Mouse (Mus musculus) CH12.LX (cell line): ENCODE measurements around the gene Hist3h2a. TPM values are rescaled to one million over a fixed set of nuclear protein-coding genes. Genes with fewer than 3 reads are reported as not detected.
A peak's percentile ranks its signal among the peaks of the same experiment; 100 is the strongest.

ENCODE experiments used
- DNase-seq: peaks from one replicate; pipeline ENCODE4 v3.0.0-alpha.2; 2013; ENCODE audit errors: extremely low read depth
- H3K27ac ChIP-seq: 2 replicates; pipeline ENCODE4 v1.5.1; 2012; ENCODE audit warnings: low read depth, mild to moderate bottlenecking, control low read depth, moderate library complexity; ENCODE audit not compliant: insufficient read depth
- H3K27me3 ChIP-seq: replicated peaks from 2 replicates; pipeline ENCODE3; 2012; ENCODE audit warnings: inconsistent platforms
- H3K36me3 ChIP-seq, 2 experiments: replicated peaks in 1 of 2; 2 replicates each; pipeline versions ENCODE3 to v1.6.1; 2012; ENCODE audit warnings: inconsistent platforms in 1 of 2, low read length in 1 of 2, mild to moderate bottlenecking in 1 of 2, mixed read lengths in 1 of 2, moderate library complexity in 1 of 2; ENCODE audit not compliant: control insufficient read depth in 1 of 2, insufficient read depth in 1 of 2
- H3K4me1 ChIP-seq, 2 experiments: 2 replicates each; pipeline ENCODE4 v1.6.1; 2012; ENCODE audit warnings: inconsistent platforms in 1 of 2, moderate library complexity in 1 of 2; ENCODE audit not compliant: insufficient read depth in 2 of 2, control insufficient read depth in 1 of 2
- H3K4me2 ChIP-seq: 2 replicates; pipeline ENCODE4 v1.6.1; 2012; ENCODE audit warnings: low read depth, mild to moderate bottlenecking, control low read depth; ENCODE audit not compliant: poor library complexity, insufficient read depth, severe bottlenecking
- H3K4me3 ChIP-seq, 3 experiments: fragments of 150-350 bp in 1 of 3; sonication (generic) in 1 of 3; replicated peaks in 1 of 3; 2 replicates each; pipeline versions ENCODE3 to v1.5.1; 2011 to 2012; ENCODE audit warnings: low read depth in 2 of 3, low read length in 2 of 3, mild to moderate bottlenecking in 2 of 3, moderate library complexity in 2 of 3, control low read depth in 1 of 3, improper control_type of control experiment in 1 of 3, inconsistent platforms in 1 of 3, mixed read lengths in 1 of 3; ENCODE audit not compliant: poor library complexity in 1 of 3
- H3K79me2 ChIP-seq: replicated peaks from 2 replicates; pipeline ENCODE4 v1.6.1; 2012; ENCODE audit warnings: mild to moderate bottlenecking, moderate library complexity; ENCODE audit not compliant: control insufficient read depth, poor library complexity, insufficient read depth, severe bottlenecking; ENCODE audit errors: extremely low read depth
- H3K9ac ChIP-seq: 2 replicates; pipeline ENCODE4 v1.6.1; 2012; ENCODE audit warnings: low read depth, mild to moderate bottlenecking, control low read depth, moderate library complexity; ENCODE audit not compliant: insufficient read depth
- H3K9me3 ChIP-seq: replicated peaks from 2 replicates; pipeline ENCODE3; 2012; ENCODE audit warnings: low read length, inconsistent platforms, mixed read lengths
- BHLHE40 ChIP-seq: IDR thresholded peaks from 2 replicates; pipeline ENCODE4 v1.6.1; 2011; ENCODE audit warnings: mild to moderate bottlenecking, low read depth, low read length, improper control_type of control experiment
- CTCF ChIP-seq, 2 experiments: IDR thresholded peaks in 1 of 2; conservative IDR thresholded peaks in 1 of 2; 2 replicates each; pipeline ENCODE4 v1.5.1; 2011 to 2012; ENCODE audit warnings: low read depth in 2 of 2, low read length in 2 of 2, improper control_type of control experiment in 1 of 2, inconsistent platforms in 1 of 2, mild to moderate bottlenecking in 1 of 2, moderate library complexity in 1 of 2
- ELF1 ChIP-seq: IDR thresholded peaks from 2 replicates; pipeline ENCODE4 v1.6.1; 2014; ENCODE audit warnings: low read depth, mild to moderate bottlenecking, inconsistent platforms, low read length, improper control_type of control experiment
- EP300 ChIP-seq: IDR thresholded peaks from 2 replicates; pipeline ENCODE4 v1.6.1; 2011; ENCODE audit warnings: low read length, improper control_type of control experiment
- ETS1 ChIP-seq: conservative IDR thresholded peaks from 2 replicates; pipeline ENCODE4 v1.6.1; 2012; ENCODE audit warnings: low read depth, mild to moderate bottlenecking, inconsistent platforms, low read length, improper control_type of control experiment, moderate library complexity
- GABPA ChIP-seq: IDR thresholded peaks from 2 replicates; pipeline ENCODE4 v1.6.1; 2012; ENCODE audit warnings: low read depth, low read length, improper control_type of control experiment, inconsistent platforms; ENCODE audit not compliant: insufficient replicate concordance
- HCFC1 ChIP-seq: IDR thresholded peaks from 2 replicates; pipeline ENCODE4 v1.6.1; 2012; ENCODE audit warnings: low read depth, mild to moderate bottlenecking, inconsistent platforms, low read length, improper control_type of control experiment
- IRF4 ChIP-seq: IDR thresholded peaks from 2 replicates; pipeline ENCODE4 v1.6.1; 2014; ENCODE audit warnings: low read depth, mild to moderate bottlenecking, inconsistent platforms, low read length, improper control_type of control experiment
- MAFK ChIP-seq: IDR thresholded peaks from 2 replicates; pipeline ENCODE4 v1.6.1; 2011; ENCODE audit warnings: low read length, improper control_type of control experiment; ENCODE audit not compliant: insufficient replicate concordance
- MAX ChIP-seq: IDR thresholded peaks from 2 replicates; pipeline ENCODE4 v1.6.1; 2011; ENCODE audit warnings: low read length, improper control_type of control experiment
- MAZ ChIP-seq: IDR thresholded peaks from 2 replicates; pipeline ENCODE4 v1.6.1; 2012; ENCODE audit warnings: low read depth, mild to moderate bottlenecking, inconsistent platforms, low read length, improper control_type of control experiment, moderate library complexity
- MEF2A ChIP-seq: IDR thresholded peaks from 2 replicates; pipeline ENCODE4 v1.6.1; 2014; ENCODE audit warnings: low read depth, mild to moderate bottlenecking, inconsistent platforms, low read length, improper control_type of control experiment, borderline replicate concordance
- MXI1 ChIP-seq: IDR thresholded peaks from 2 replicates; pipeline ENCODE4 v1.6.1; 2011; ENCODE audit warnings: mild to moderate bottlenecking, low read depth, low read length, improper control_type of control experiment
- MYC ChIP-seq: IDR thresholded peaks from 2 replicates; pipeline ENCODE4 v1.6.1; 2011; ENCODE audit warnings: low read depth, mild to moderate bottlenecking, improper control_type of control experiment, low read length
- NELFE ChIP-seq: IDR thresholded peaks from 2 replicates; pipeline ENCODE4 v1.6.1; 2011; ENCODE audit warnings: low read depth, low read length, improper control_type of control experiment
- NRF1 ChIP-seq: IDR thresholded peaks from 2 replicates; pipeline ENCODE4 v1.6.1; 2014; ENCODE audit warnings: low read depth, mild to moderate bottlenecking, inconsistent platforms, low read length, improper control_type of control experiment, moderate library complexity
- PAX5 ChIP-seq: IDR thresholded peaks from 2 replicates; pipeline ENCODE4 v1.6.1; 2012; ENCODE audit warnings: low read length, inconsistent platforms, mixed read lengths
- POLR2A ChIP-seq: IDR thresholded peaks from 2 replicates; pipeline ENCODE4 v1.6.1; 2011; ENCODE audit warnings: low read depth, mild to moderate bottlenecking, improper control_type of control experiment, low read length
- RCOR1 ChIP-seq: conservative IDR thresholded peaks from 2 replicates; pipeline ENCODE4 v1.6.1; 2012; ENCODE audit warnings: low read depth, mild to moderate bottlenecking, inconsistent platforms, low read length, improper control_type of control experiment
- SIN3A ChIP-seq: IDR thresholded peaks from 2 replicates; pipeline ENCODE4 v1.6.1; 2012; ENCODE audit warnings: low read length, improper control_type of control experiment, inconsistent platforms
- SMC3 ChIP-seq: IDR thresholded peaks from 2 replicates; pipeline ENCODE4 v1.6.1; 2011; ENCODE audit warnings: low read depth, low read length, improper control_type of control experiment
- TBP ChIP-seq: conservative IDR thresholded peaks from 2 replicates; pipeline ENCODE4 v1.6.1; 2011; ENCODE audit warnings: low read depth, low read length, improper control_type of control experiment
- UBTF ChIP-seq: IDR thresholded peaks from 2 replicates; pipeline ENCODE4 v1.6.1; 2012; ENCODE audit warnings: low read depth, mild to moderate bottlenecking, inconsistent platforms, low read length, improper control_type of control experiment, moderate library complexity
- ZC3H11A ChIP-seq: IDR thresholded peaks from 2 replicates; pipeline ENCODE4 v1.6.1; 2012; ENCODE audit warnings: low read depth, mild to moderate bottlenecking, inconsistent platforms, low read length, improper control_type of control experiment
- dilution Hi-C: fragments of 300-500 bp; cut with MboI; formaldehyde crosslinking; loops from 2 replicates; pipeline ENCODE4 v1.14.3; 2020; ENCODE audit warnings: low sequenced_read_pairs; ENCODE audit not compliant: extremely low pct_unique_long_range_greater_than_20kb, extremely low pct_ligation_motif_present
- in situ Hi-C: fragments of 300-500 bp; cut with MboI; formaldehyde crosslinking; loops from 3 replicates; pipeline ENCODE4 v1.14.3; 2019; ENCODE audit warnings: low sequenced_read_pairs, low pct_ligation_motif_present, low pct_unique_long_range_greater_than_20kb, mixed read lengths
- polyA plus RNA-seq: library from polyadenylated mRNA; unstranded; fragments of >175 nt; gene quantifications from 2 replicates; pipeline ENCODE4 v1.2.1, GENCODE M21; 2012; ENCODE audit warnings: low read depth; ENCODE audit not compliant: insufficient read length
- total RNA-seq, 2 experiments: library from RNA; depleted of rRNA; stranded (reverse); fragments of 300-350 nt in 1 of 2; fragments of >200 nt in 1 of 2; gene quantifications; 2 replicates each; pipeline ENCODE4 v1.2.3; 2012 to 2014

The Hist3h2a gene
- total and polyA plus RNA-seq, 3 experiments = 1.2 to 97.2 (median 6.1) TPM

GRCm38 (mm10) chr11:58959921-58960465 lies 5.5 kb downstream of the Hist3h2a start:
- peak overlapping the region; percentile 40 to 66 (median 41) for H3K4me3 ChIP-seq
- peaks cover 2% of the 10 kb centered on the region; the same call in 1 of the 2 replicates for H3K79me2 ChIP-seq
- peak; percentile 52 for TF ChIP-seq ELF1
- TF ChIP-seq EP300 = 0 out of 2 replicates have a peak, but pooled peaks have one; percentile 17
- peak; percentile 65 for TF ChIP-seq NRF1
- TF ChIP-seq HCFC1 = no peak
- peak; percentile 75; the same call in 1 of the 2 replicates for TF ChIP-seq MAX
- TF ChIP-seq NELFE = 0 out of 2 replicates have a peak, but pooled peaks have one; percentile 35
- no peak for TF ChIP-seq MAZ
- peak; percentile 42; the same call in 1 of the 2 replicates for TF ChIP-seq ETS1
- no peak for TF ChIP-seq RCOR1
- no peak for TF ChIP-seq TBP
- TF ChIP-seq POLR2A = peak; percentile 38
- 0 out of 2 replicates have a peak, but pooled peaks have one; percentile 52 for TF ChIP-seq UBTF
- peak; percentile 48; the same call in 1 of the 2 replicates for TF ChIP-seq MEF2A
- 0 out of 2 replicates have a peak, but pooled peaks have one; percentile 26 for TF ChIP-seq SIN3A
- TF ChIP-seq BHLHE40 = peak; percentile 99
- TF ChIP-seq MAFK = no peak
- TF ChIP-seq PAX5 = no peak
- TF ChIP-seq MYC = no peak; the same call in 1 of the 2 replicates
- TF ChIP-seq ZC3H11A = no peak
- TF ChIP-seq CTCF (conservative IDR thresholded peaks at IDR 0.05 in 1 of 2, IDR thresholded peaks at IDR 0.05 in 1 of 2; ENCODE audit: low read depth in 2 of 2, low read length in 2 of 2) = peak in 1 of 2 experiments; percentile 54; a peak in 2 of 4 replicates
- peak; percentile 28; the same call in 1 of the 2 replicates for TF ChIP-seq IRF4
- TF ChIP-seq SMC3 = no peak
- TF ChIP-seq MXI1 = peak; percentile 63
- no peak for TF ChIP-seq GABPA
- peak overlapping the region; percentile 24 for H3K9ac ChIP-seq
- peak; percentile 89 for DNase-seq
- peaks cover 7% of the 10 kb centered on the region for H3K9me3 ChIP-seq
- dilution Hi-C loops (no loop called here), in situ Hi-C loops (loop anchor here (5.0 kb wide), 1 partner anchor 38 kb away; no protein-coding TSS in a partner anchor)
- H3K27ac ChIP-seq = no peak overlapping the region
- no peaks in the 10 kb centered on the region for H3K27me3 ChIP-seq
- H3K4me1 ChIP-seq = peaks cover 13 to 41% of the 10 kb centered on the region in 2 experiments
- H3K4me2 ChIP-seq = peak overlapping the region; percentile 95
- peaks cover 2 to 26% of the 10 kb centered on the region in 2 experiments for H3K36me3 ChIP-seq
